Comparison of ENCODE assay signal across 17 mouse cellular contexts in the genomic region with DNA sequence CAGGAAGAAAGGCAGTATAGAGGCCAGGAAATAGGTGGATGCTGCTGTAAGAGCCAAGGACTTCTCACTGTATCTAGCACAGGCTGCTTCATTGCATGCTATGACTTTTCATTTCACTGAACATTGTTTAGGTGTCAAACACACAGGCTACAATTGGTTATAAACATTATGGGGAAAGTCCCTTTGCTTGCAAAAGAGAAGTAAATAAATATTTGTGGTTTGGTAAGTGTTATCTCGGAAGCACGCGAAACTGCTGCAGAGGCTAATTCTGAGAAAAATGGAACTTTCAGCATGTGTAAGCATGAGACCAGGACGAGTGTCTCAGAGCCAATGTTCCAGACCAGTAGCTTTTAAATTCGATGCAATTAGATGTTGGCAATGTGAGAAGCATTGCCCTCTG. TPM values are rescaled to one million over a fixed set of nuclear protein-coding genes. Genes with fewer than 3 reads are reported as not detected.
DNase-seq lines count a peak whose midpoint lies in the region; ATAC-seq and TF ChIP-seq lines count a peak whose summit lies in the region.
"Had no signal": no experiment of that assay in that cellular context is flagged by ENCODE, and none has a peak within 500 bp of the region (broad histone marks: within the 10 kb centered on the region; RNA-seq: fewer than 3 reads in every experiment).

No protein-coding gene starts in this region.

- WGBS in liver, postnatal 0 days (ENCODE audit: insufficient replicate concordance), result 24% methylated on average over 5 of the region's 5 CpGs
- 64% methylated on average over 5 of the region's 5 CpGs for WGBS in small intestine, adult 2 months

- no peak overlapping the region for H3K4me2 ChIP-seq in liver, postnatal 0 days (ENCODE audit: low read depth, low read length)
- H3K4me2 ChIP-seq: midbrain, embryonic 13.5 days; neural tube, embryonic 12.5 days had no signal

- H3K9ac ChIP-seq in liver, postnatal 0 days (replicated peaks), result no peak overlapping the region
- H3K9ac ChIP-seq: liver, embryonic 14.5 days; midbrain, embryonic 13.5 days; neural tube, embryonic 12.5 days had no signal

- TF ChIP-seq CTCF in liver, postnatal 0 days (IDR thresholded peaks at IDR 0.05; ENCODE audit: low read depth), result no peak
- no peak for TF ChIP-seq CTCF in small intestine, adult 2 months (IDR thresholded peaks at IDR 0.05; ENCODE audit: extremely low read depth, insufficient read length, insufficient replicate concordance, low read depth, low read length)

- no peak for TF ChIP-seq POLR2A in small intestine, adult 2 months (IDR thresholded peaks at IDR 0.05; ENCODE audit: low read depth, low read length)

- H3K9me3 ChIP-seq in liver, postnatal 0 days (ENCODE audit: low read length), result no peaks in the 10 kb centered on the region
- H3K9me3 ChIP-seq: midbrain, embryonic 13.5 days; neural tube, embryonic 12.5 days had no signal

- intact Hi-C loops in left cerebral cortex, postnatal 36 days (cut with DNase I), result no loop called here
- intact Hi-C loops in heart, postnatal 14 days (cut with DNase I), result no loop called here

- H3K36me3 ChIP-seq in liver, postnatal 0 days (replicated peaks; ENCODE audit: insufficient read depth, low read length), result no peaks in the 10 kb centered on the region
- no peaks in the 10 kb centered on the region for H3K36me3 ChIP-seq in small intestine, adult 2 months (ENCODE audit: control insufficient read depth, insufficient read depth, low read length)
- H3K36me3 ChIP-seq: midbrain, embryonic 13.5 days; neural tube, embryonic 12.5 days had no signal

- no peak overlapping the region for H3K4me3 ChIP-seq in liver, postnatal 0 days (ENCODE audit: low read depth, low read length)
- H3K4me3 ChIP-seq in small intestine, adult 2 months (ENCODE audit: low read depth, low read length), result no peak overlapping the region
- H3K4me3 ChIP-seq: midbrain, embryonic 13.5 days; neural tube, embryonic 12.5 days had no signal

- DNase-seq in liver, postnatal 0 days, result no peak
- DNase-seq in liver (no peak), MEL-GATA-1-ER (ENCODE audit: extremely low read depth, low read depth) (peak; percentile 76)
- no peak for DNase-seq in left cerebral cortex, postnatal 36 days (ENCODE audit: low spot score in 2 of 2)
- no peak for DNase-seq in cerebellum, postnatal 10 days
- DNase-seq in heart, postnatal 14 days, result no peak
- DNase-seq: embryo, embryonic 11 days; layer of hippocampus, adult 9-11 months; spleen, adult 18-20 months had no signal

- ATAC-seq in liver, postnatal 0 days, result peak; percentile 21; the same call in 1 of the 2 replicates
- ATAC-seq in hematopoietic stem cell, adult 5-6 weeks (replicated peaks in 1 of 2; ENCODE audit: insufficient read depth in 1 of 2, low FRiP score in 2 of 2, low TSS enrichment in 1 of 2, low read depth in 1 of 2, poor library complexity in 2 of 2, severe bottlenecking in 2 of 2), result peak; percentile 44 to 51
- ATAC-seq: hindbrain, postnatal 0 days; midbrain, embryonic 13.5 days had no signal

- H3K27ac ChIP-seq in liver, postnatal 0 days (ENCODE audit: low read depth), result no peak overlapping the region
- H3K27ac ChIP-seq in small intestine, adult 2 months (ENCODE audit: insufficient read depth, low read depth, low read length), result peak overlapping the region; percentile 58
- H3K27ac ChIP-seq: hindbrain, postnatal 0 days; kidney, postnatal 0 days; liver, embryonic 14.5 days; midbrain, embryonic 13.5 days; neural tube, embryonic 12.5 days; stomach, postnatal 0 days had no signal

- 0 out of 2 replicates have a peak, but pooled peaks have one; percentile 34 for TF ChIP-seq EP300 in liver, postnatal 0 days (IDR thresholded peaks at IDR 0.05; ENCODE audit: low read depth)

- H3K4me1 ChIP-seq in liver, postnatal 0 days (ENCODE audit: insufficient read depth), result peaks cover 3% of the 10 kb centered on the region; the same call in 1 of the 2 replicates
- no peaks in the 10 kb centered on the region for H3K4me1 ChIP-seq in small intestine, adult 2 months (ENCODE audit: control insufficient read depth, insufficient read depth, insufficient read length, low read length)
- H3K4me1 ChIP-seq: midbrain, embryonic 13.5 days; neural tube, embryonic 12.5 days had no signal

- H3K27me3 ChIP-seq in liver, postnatal 0 days (ENCODE audit: insufficient read depth, low read length), result no peaks in the 10 kb centered on the region
- H3K27me3 ChIP-seq in small intestine, adult 2 months (ENCODE audit: control insufficient read depth, insufficient read depth, low read length), result no peaks in the 10 kb centered on the region
- H3K27me3 ChIP-seq: midbrain, embryonic 13.5 days; neural tube, embryonic 12.5 days had no signal

RNA-seq across cellular contexts. Expression of a gene that starts 6.0 kb away (rescaled TPM):
- 98.7 and 105 TPM in 2 replicates for polyA plus RNA-seq in liver, postnatal 0 days (2015; fragmentation: Nextera tagmentation; extraction: Ambion mirVana)
- total RNA-seq in hematopoietic stem cell, adult 5-6 weeks (2017), result 315 and 317 TPM in 2 replicates
- polyA plus RNA-seq in small intestine, adult 2 months (2012; rRNA removed), result 14.8 and 16.0 TPM in 2 replicates
- total RNA-seq in left cerebral cortex, postnatal 36 days (2021), result 100 to 1,000 TPM; 448 to 466 TPM
- total RNA-seq in heart, postnatal 14 days (2021), result 100 to 1,000 TPM; 239 to 245 TPM

RNA-seq across cellular contexts. Expression of a gene that starts 30.2 kb away (rescaled TPM):
- 22.8 and 25.8 TPM in 2 replicates for polyA plus RNA-seq in liver, postnatal 0 days (2015; fragmentation: Nextera tagmentation; extraction: Ambion mirVana)
- total RNA-seq in hematopoietic stem cell, adult 5-6 weeks (2017), result 73.7 and 73.9 TPM in 2 replicates
- polyA plus RNA-seq in small intestine, adult 2 months (2012; rRNA removed), result 44.6 and 104 TPM in 2 replicates
- 10 to 100 TPM; 48.6 to 80.3 TPM for total RNA-seq in left cerebral cortex, postnatal 36 days (2021)
- 10 to 100 TPM; 45.9 to 50.9 TPM for total RNA-seq in heart, postnatal 14 days (2021)

RNA-seq across cellular contexts. Expression of a gene that starts 54.2 kb away (rescaled TPM):
- polyA plus RNA-seq in liver, postnatal 0 days (2015; fragmentation: Nextera tagmentation; extraction: Ambion mirVana), result 1.2 and 2.0 TPM in 2 replicates
- total RNA-seq in hematopoietic stem cell, adult 5-6 weeks (2017), result 10.7 and 13.3 TPM in 2 replicates
- 10.6 and 12.7 TPM in 2 replicates for polyA plus RNA-seq in small intestine, adult 2 months (2012; rRNA removed)
- 100 to 1,000 TPM; 110 to 119 TPM for total RNA-seq in left cerebral cortex, postnatal 36 days (2021)
- 1 to 10 TPM; 6.7 to 8.6 TPM for total RNA-seq in heart, postnatal 14 days (2021)
